Mouse (Mus musculus) embryonic fibroblast, embryonic 13.5 days (primary cell): ENCODE measurements around the gene Ncoa1.

Experiments used
- CTCF ChIP-seq: IDR thresholded peaks from 2 replicates; pipeline ENCODE4 v1.5.1; 2011; ENCODE audit warnings: mild to moderate bottlenecking, control low read depth, low read length, moderate library complexity, borderline replicate concordance; ENCODE audit not compliant: insufficient read depth
- POLR2A ChIP-seq: IDR thresholded peaks from 2 replicates; pipeline ENCODE4 v1.6.1; 2011; ENCODE audit warnings: low read depth, mild to moderate bottlenecking, control low read depth, low read length, moderate library complexity

GRCm38 (mm10) chr12:4431978-4432377, 45.0 kb downstream of the Ncoa1 start:
- TF ChIP-seq POLR2A = no peak
- TF ChIP-seq CTCF = no peak
